Mouse (Mus musculus) embryonic facial prominence, embryonic 11.5 days (tissue): Measurements from ENCODE around the gene Erbin. TPM values are rescaled to one million over a fixed set of nuclear protein-coding genes. Genes with fewer than 3 reads are reported as not detected.

Experiments used
- ATAC-seq: fragments of 200-750 bp; cut with Nextera tagmentation; replicated peaks from 2 replicates; pipeline ENCODE4 v1.8.0; 2017; ENCODE audit warnings: low read depth; ENCODE audit not compliant: insufficient number of reproducible peaks, low FRiP score, low TSS enrichment
- DNase-seq: peaks from one replicate; pipeline ENCODE4 v3.0.0-alpha.2; 2015; ENCODE audit warnings: low spot score
- H3K27ac ChIP-seq: fragments of 300-500 bp; sonication (generic); replicated peaks from 2 replicates; pipeline ENCODE4 v1.5.1; 2014; ENCODE audit warnings: mild to moderate bottlenecking, low read depth, low read length, control low read depth
- H3K27me3 ChIP-seq: fragments of 300-500 bp; sonication (generic); 2 replicates; pipeline ENCODE4 v1.6.1; 2014; ENCODE audit warnings: mild to moderate bottlenecking, low read length, moderate library complexity, mixed read lengths; ENCODE audit not compliant: control insufficient read depth, insufficient read depth
- H3K36me3 ChIP-seq: fragments of 300-500 bp; sonication (generic); replicated peaks from 2 replicates; pipeline ENCODE4 v1.6.1; 2014; ENCODE audit warnings: low read depth, mild to moderate bottlenecking, low read length, moderate library complexity, mixed read lengths; ENCODE audit not compliant: control insufficient read depth, insufficient read depth
- H3K4me1 ChIP-seq: fragments of 300-500 bp; sonication (generic); 2 replicates; pipeline ENCODE4 v1.6.1; 2014; ENCODE audit warnings: low read length, mixed read lengths; ENCODE audit not compliant: control insufficient read depth, insufficient read depth
- H3K4me2 ChIP-seq: fragments of 300-500 bp; sonication (generic); 2 replicates; pipeline ENCODE4 v1.6.1; 2014; ENCODE audit warnings: low read depth, mild to moderate bottlenecking, control low read depth, low read length, moderate library complexity
- H3K4me3 ChIP-seq: fragments of 300-500 bp; sonication (generic); 2 replicates; pipeline ENCODE4 v1.5.1; 2014; ENCODE audit warnings: low read depth, low read length, control low read depth
- H3K9ac ChIP-seq: fragments of 300-500 bp; sonication (generic); replicated peaks from 2 replicates; pipeline ENCODE4 v1.6.1; 2014; ENCODE audit warnings: mild to moderate bottlenecking, control low read depth, low read length
- H3K9me3 ChIP-seq: fragments of 300-500 bp; sonication (generic); replicated peaks from 2 replicates; pipeline ENCODE4 v1.6.1; 2016; ENCODE audit warnings: mild to moderate bottlenecking, low read length, inconsistent platforms, mixed read lengths; ENCODE audit not compliant: control insufficient read depth
- WGBS: fragments of 180-500 bp; shearing (Covaris S2); extraction: QIAGEN DNeasy Blood & Tissue Kit; methylation state at CpG from one replicate; pipeline ENCODE4 v1.1.7; 2014; 5-methylcytosine and 5-hydroxymethylcytosine counted together
- polyA plus RNA-seq: library from polyadenylated mRNA; unstranded; fragments of >200 nt; fragmentation: Nextera tagmentation; extraction: Ambion mirVana; gene quantifications from 2 replicates; pipeline ENCODE4 v1.2.1, GENCODE M21; 2014

Gene Erbin
- polyA plus RNA-seq, 1 experiment from 2014 or later = 36.8 TPM

GRCm38 (mm10) chr13:103829623-103830135 lies 90.6 kb downstream of the Erbin start:
- no peak overlapping the region for H3K27ac ChIP-seq

GRCm38 (mm10) chr13:103822270-103822669 lies 98.0 kb downstream of the Erbin start:
- Histone ChIP-seq H3K36me3 (peaks cover 2% of the 10 kb centered on the region), H3K27ac (no peak overlapping the region), H3K4me2 (no peak overlapping the region), H3K4me3 (no peak overlapping the region), H3K9ac (no peak overlapping the region), H3K27me3 (no peaks in the 10 kb centered on the region), H3K4me1 (no peaks in the 10 kb centered on the region), H3K9me3 (no peaks in the 10 kb centered on the region)
- DNase-seq (no peak), ATAC-seq (no peak)
- 100% methylated on average over 1 of the region's 1 CpGs for whole genome bisulfite sequencing

More at GRCm38 (mm10) chr13:103829623-103830135, 90.6 kb downstream of the Erbin start:
- DNase-seq = no peak
- Histone ChIP-seq H3K4me1 (no peaks in the 10 kb centered on the region), H3K9ac (no peak overlapping the region), H3K36me3 (peaks cover 6% of the 10 kb centered on the region; the same call in 1 of the 2 replicates), H3K9me3 (no peaks in the 10 kb centered on the region), H3K4me3 (no peak overlapping the region), H3K27me3 (no peaks in the 10 kb centered on the region), H3K4me2 (no peak overlapping the region)
- ATAC-seq = no peak
- WGBS = 90% methylated on average over 2 of the region's 2 CpGs

- ATAC-seq = no peak
- 83% methylated on average over 5 of the region's 5 CpGs for WGBS
- no peaks in the 10 kb centered on the region for H3K9me3 ChIP-seq
Measured at GRCm38 (mm10) chr13:103819377-103819776, 100.9 kb downstream of the Erbin start.

GRCm38 (mm10) chr13:103817935-103818334 lies 102.4 kb downstream of the Erbin start:
- H3K27me3 ChIP-seq = no peaks in the 10 kb centered on the region
- 93% methylated on average over 3 of the region's 3 CpGs for WGBS
- H3K4me3 ChIP-seq = no peak overlapping the region
- ATAC-seq (no peak), DNase-seq (no peak)
- no peak overlapping the region for H3K4me2 ChIP-seq
- H3K4me1 ChIP-seq = no peaks in the 10 kb centered on the region
- H3K9me3 ChIP-seq = no peaks in the 10 kb centered on the region
- H3K27ac ChIP-seq = no peak overlapping the region
- H3K9ac ChIP-seq = no peak overlapping the region
- no peaks in the 10 kb centered on the region; the same call in 1 of the 2 replicates for H3K36me3 ChIP-seq

More at GRCm38 (mm10) chr13:103819377-103819776, 100.9 kb downstream of the Erbin start:
- no peak for DNase-seq
- H3K4me1 ChIP-seq = no peaks in the 10 kb centered on the region
- no peak overlapping the region for H3K27ac ChIP-seq
- H3K4me3 ChIP-seq = no peak overlapping the region
- no peak overlapping the region for H3K4me2 ChIP-seq
- H3K27me3 ChIP-seq = no peaks in the 10 kb centered on the region
- no peaks in the 10 kb centered on the region; the same call in 1 of the 2 replicates for H3K36me3 ChIP-seq
- no peak overlapping the region for H3K9ac ChIP-seq

- Histone ChIP-seq H3K4me1 (no peaks in the 10 kb centered on the region), H3K36me3 (no peaks in the 10 kb centered on the region), H3K4me3 (no peak overlapping the region), H3K9ac (no peak overlapping the region), H3K9me3 (no peaks in the 10 kb centered on the region), H3K27ac (no peak overlapping the region), H3K4me2 (no peak overlapping the region), H3K27me3 (no peaks in the 10 kb centered on the region)
- DNase-seq = no peak
- 89% methylated on average over 5 of the region's 5 CpGs for WGBS
- ATAC-seq = no peak
Measured at GRCm38 (mm10) chr13:103807464-103807863, 112.8 kb downstream of the Erbin start.

- H3K4me1 ChIP-seq = no peaks in the 10 kb centered on the region
- H3K9ac ChIP-seq = no peak overlapping the region
Measured at GRCm38 (mm10) chr13:103806210-103806851, 114.0 kb downstream of the Erbin start.

GRCm38 (mm10) chr13:103803721-103804120 lies 116.6 kb downstream of the Erbin start:
- Histone ChIP-seq H3K4me1 (no peaks in the 10 kb centered on the region), H3K9ac (no peak overlapping the region), H3K36me3 (no peaks in the 10 kb centered on the region), H3K4me2 (no peak overlapping the region), H3K27me3 (no peaks in the 10 kb centered on the region), H3K9me3 (no peaks in the 10 kb centered on the region), H3K27ac (no peak overlapping the region), H3K4me3 (no peak overlapping the region)
- DNase-seq (no peak), ATAC-seq (no peak)
- WGBS = 59% methylated on average over 5 of the region's 5 CpGs

More at GRCm38 (mm10) chr13:103806210-103806851, 114.0 kb downstream of the Erbin start:
- Histone ChIP-seq H3K4me2 (no peak overlapping the region), H3K27me3 (no peaks in the 10 kb centered on the region), H3K27ac (no peak overlapping the region), H3K36me3 (no peaks in the 10 kb centered on the region), H3K9me3 (no peaks in the 10 kb centered on the region), H3K4me3 (no peak overlapping the region)
- ATAC-seq = no peak
- 45% methylated on average over 6 of the region's 6 CpGs for WGBS
- DNase-seq = no peak

- no peak overlapping the region for H3K4me3 ChIP-seq
- no peaks in the 10 kb centered on the region for H3K36me3 ChIP-seq
- H3K27ac ChIP-seq = no peak overlapping the region
- H3K9me3 ChIP-seq = no peaks in the 10 kb centered on the region
- ATAC-seq (no peak), DNase-seq (no peak)
- no peak overlapping the region for H3K9ac ChIP-seq
- no peaks in the 10 kb centered on the region for H3K27me3 ChIP-seq
- H3K4me2 ChIP-seq = no peak overlapping the region
- 91% methylated on average over 1 of the region's 1 CpGs for WGBS
- no peaks in the 10 kb centered on the region for H3K4me1 ChIP-seq
Measured at GRCm38 (mm10) chr13:103801021-103801420, 119.3 kb downstream of the Erbin start.
